Mouse (Mus musculus): ENCODE measurements around the gene Tlcd1.
A peak's percentile ranks its signal among the peaks of the same experiment; 100 is the strongest.

The Tlcd1 gene

GRCm38 (mm10) chr11:78205361-78206206 is 29.1 kb downstream of the Tlcd1 start:
- no peak for DNase-seq

- no peak for DNase-seq
Measured at GRCm38 (mm10) chr11:78207190-78207589, 30.7 kb downstream of the Tlcd1 start.

- no peak for DNase-seq
Measured at GRCm38 (mm10) chr11:78209886-78210285, 33.4 kb downstream of the Tlcd1 start.

- DNase-seq = no peak
Measured at GRCm38 (mm10) chr11:78210615-78211014, 34.1 kb downstream of the Tlcd1 start.

- no peak for DNase-seq
Measured at GRCm38 (mm10) chr11:78211513-78211912, 35.0 kb downstream of the Tlcd1 start.

GRCm38 (mm10) chr11:78213086-78213817 is 36.7 kb downstream of the Tlcd1 start:
- no peak for DNase-seq

GRCm38 (mm10) chr11:78215709-78216317 is 39.3 kb downstream of the Tlcd1 start:
- peak; percentile 36 for DNase-seq

- no peak for DNase-seq
Measured at GRCm38 (mm10) chr11:78223586-78223985, 47.1 kb downstream of the Tlcd1 start.
